Mouse (Mus musculus): ENCODE results near the gene Net1. TPM values are rescaled to one million over a fixed set of nuclear protein-coding genes. Genes with fewer than 3 reads are reported as not detected.
"Not testable (repeated sequence)": the region's sequence is repeated elsewhere in the genome, so short reads cannot be mapped to it uniquely, and the experiment has no call there.

Gene Net1
- total RNA-seq, 2 experiments from 2014 or later = 32.8 to 41.4 TPM

GRCm38 (mm10) chr13:3891479-3892087, 26.4 kb downstream of the Net1 start:
- DNase-seq (ENCODE audit: low spot score in 2 of 2) = peak; percentile 22 to 28

- DNase-seq (ENCODE audit: low spot score in 2 of 2) = no peak
Measured at GRCm38 (mm10) chr13:3890061-3890460, 28.0 kb downstream of the Net1 start.

GRCm38 (mm10) chr13:3889111-3889510, 28.9 kb downstream of the Net1 start:
- no peak for DNase-seq (ENCODE audit: low spot score in 2 of 2)

GRCm38 (mm10) chr13:3886663-3887062, 31.4 kb downstream of the Net1 start:
- DNase-seq (ENCODE audit: low spot score in 2 of 2) = no peak

- no peak for DNase-seq (ENCODE audit: low spot score in 2 of 2)
Measured at GRCm38 (mm10) chr13:3877679-3878220, 40.3 kb downstream of the Net1 start.

- DNase-seq (ENCODE audit: low spot score in 2 of 2) = no peak
Measured at GRCm38 (mm10) chr13:3877185-3877584, 40.8 kb downstream of the Net1 start.

- peak; percentile 30 to 62 for DNase-seq (ENCODE audit: low spot score in 2 of 2)
Measured at GRCm38 (mm10) chr13:3876448-3876847, 41.6 kb downstream of the Net1 start.

- DNase-seq (ENCODE audit: low spot score in 2 of 2) = no peak
Measured at GRCm38 (mm10) chr13:3872832-3873231, 45.2 kb downstream of the Net1 start.

GRCm38 (mm10) chr13:3869901-3870300, 48.1 kb downstream of the Net1 start:
- DNase-seq (ENCODE audit: low spot score in 2 of 2) = no peak

- DNase-seq (ENCODE audit: low spot score in 2 of 2) = no peak
Measured at GRCm38 (mm10) chr13:3867158-3867557, 50.9 kb downstream of the Net1 start.

- DNase-seq (ENCODE audit: low spot score in 2 of 2) = no peak
Measured at GRCm38 (mm10) chr13:3866355-3867052, 51.5 kb downstream of the Net1 start.

- DNase-seq (ENCODE audit: low spot score in 2 of 2) = no peak
Measured at GRCm38 (mm10) chr13:3865648-3866354, 52.2 kb downstream of the Net1 start.

GRCm38 (mm10) chr13:3862922-3863580, 55.0 kb downstream of the Net1 start:
- DNase-seq (ENCODE audit: low spot score in 2 of 2) = peak; percentile 24 to 72

GRCm38 (mm10) chr13:3862325-3862724, 55.7 kb downstream of the Net1 start:
- DNase-seq (ENCODE audit: low spot score in 2 of 2) = no peak

GRCm38 (mm10) chr13:3861251-3861650, 56.8 kb downstream of the Net1 start:
- no peak for DNase-seq (ENCODE audit: low spot score in 2 of 2)

- no peak for DNase-seq (ENCODE audit: low spot score in 2 of 2)
Measured at GRCm38 (mm10) chr13:3856252-3856651, 61.8 kb downstream of the Net1 start.

- no peak for DNase-seq (ENCODE audit: low spot score in 2 of 2)
Measured at GRCm38 (mm10) chr13:3854856-3855255, 63.2 kb downstream of the Net1 start.

GRCm38 (mm10) chr13:3853648-3854333, 64.2 kb downstream of the Net1 start, which contains the start of gene Calm5:
Calm5 (plus strand) TSS chr13:3854173.
- not testable (repeated sequence) for DNase-seq (ENCODE audit: low spot score in 2 of 2)

- no peak for DNase-seq (ENCODE audit: low spot score in 2 of 2)
Measured at GRCm38 (mm10) chr13:3850330-3850729, 67.7 kb downstream of the Net1 start.

GRCm38 (mm10) chr13:3840662-3841061, 77.4 kb downstream of the Net1 start:
- not testable (repeated sequence) for DNase-seq (ENCODE audit: low spot score in 2 of 2)

Measured in layer of hippocampus, adult 18-20 months (tissue).